Mouse (Mus musculus) bone marrow macrophage, adult 2 months (primary cell): ENCODE data around the gene Cpt1c.

ENCODE experiments used
- CTCF ChIP-seq: IDR thresholded peaks from 2 replicates; pipeline ENCODE4 v1.5.1; 2012; ENCODE audit warnings: low read depth, mild to moderate bottlenecking, low read length, moderate library complexity
- POLR2A ChIP-seq: IDR thresholded peaks from 2 replicates; pipeline ENCODE4 v1.6.1; 2012; ENCODE audit warnings: mild to moderate bottlenecking, low read depth, low read length, borderline replicate concordance

DNA sequence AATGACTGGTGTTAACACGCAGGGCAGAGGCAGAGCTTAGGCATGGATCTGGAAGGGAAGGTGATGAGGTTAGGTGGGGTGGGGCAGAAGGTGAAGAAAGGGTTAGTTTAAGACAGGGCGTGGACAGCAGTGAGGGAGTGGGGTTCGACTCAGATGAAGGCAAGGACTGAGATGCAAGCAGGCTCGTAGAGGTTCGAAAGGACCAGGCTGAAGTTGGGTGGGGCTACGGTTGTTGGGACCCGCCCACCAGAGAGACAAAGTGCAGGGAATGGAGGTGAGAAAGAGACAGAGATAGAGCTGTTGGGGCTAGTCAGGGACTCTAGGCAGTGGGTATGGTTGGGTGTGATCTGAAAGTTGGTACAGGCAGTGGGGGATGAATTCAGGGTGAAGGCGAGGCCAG is 12.3 kb downstream of the Cpt1c start:
- TF ChIP-seq CTCF, result no peak
- TF ChIP-seq POLR2A, result no peak
